Mouse (Mus musculus): ENCODE measurements around the gene Cald1. TPM values are rescaled to one million over a fixed set of nuclear protein-coding genes. Genes with fewer than 3 reads are reported as not detected.

The Cald1 gene
- polyA plus RNA-seq, 1 experiment from 2014 or later = 279 TPM

- H3K4me2 ChIP-seq (ENCODE audit: low read depth, low read length) = no peak overlapping the region
- H3K9me3 ChIP-seq (ENCODE audit: control insufficient read depth, low read length) = no peaks in the 10 kb centered on the region
- no peaks in the 10 kb centered on the region for H3K36me3 ChIP-seq (ENCODE audit: control insufficient read depth, insufficient read depth, low read length)
- H3K9ac ChIP-seq (ENCODE audit: low read length) = no peak overlapping the region
- 86% methylated on average over 4 of the region's 4 CpGs for WGBS
- no peak for ATAC-seq (ENCODE audit: low read depth)
- H3K27me3 ChIP-seq (ENCODE audit: control insufficient read depth, insufficient read depth, low read depth, low read length) = no peaks in the 10 kb centered on the region
- no peak overlapping the region for H3K27ac ChIP-seq (ENCODE audit: low read length)
- H3K4me3 ChIP-seq (ENCODE audit: low read length) = no peak overlapping the region
- H3K4me1 ChIP-seq (replicated peaks; ENCODE audit: control insufficient read depth, insufficient read depth, low read length) = no peaks in the 10 kb centered on the region
Observed at GRCm38 (mm10) chr6:34810651-34811050, 212.4 kb downstream of the Cald1 start.

DNA sequence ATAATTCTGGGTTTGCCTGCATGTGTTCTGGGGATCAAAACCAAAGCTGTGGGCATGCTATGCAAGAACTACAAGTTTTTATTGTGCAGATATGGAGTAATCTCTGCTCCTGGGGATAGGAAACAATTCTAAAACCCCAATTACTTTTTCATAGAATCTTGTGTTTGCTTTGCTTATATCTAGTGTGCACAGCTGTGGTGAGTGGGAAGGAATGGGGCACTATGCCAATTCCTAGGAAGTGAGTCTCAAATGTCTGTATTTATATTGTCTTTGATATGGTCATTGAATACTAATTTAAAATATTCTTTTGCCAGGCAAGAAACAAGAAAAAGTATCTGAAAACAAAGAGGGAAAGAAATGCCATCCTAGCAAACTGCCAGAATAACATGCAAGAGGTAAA is 226.1 kb downstream of the Cald1 start:
- Histone ChIP-seq H3K27ac (ENCODE audit: low read length) (no peak overlapping the region), H3K4me1 (replicated peaks; ENCODE audit: control insufficient read depth, insufficient read depth, low read length) (peaks cover 6% of the 10 kb centered on the region), H3K36me3 (ENCODE audit: control insufficient read depth, insufficient read depth, low read length) (no peaks in the 10 kb centered on the region), H3K9ac (ENCODE audit: low read length) (no peak overlapping the region), H3K9me3 (ENCODE audit: control insufficient read depth, low read length) (peaks cover 4% of the 10 kb centered on the region; the same call in 1 of the 2 replicates), H3K4me2 (ENCODE audit: low read depth, low read length) (no peak overlapping the region), H3K27me3 (ENCODE audit: control insufficient read depth, insufficient read depth, low read depth, low read length) (no peaks in the 10 kb centered on the region), H3K4me3 (ENCODE audit: low read length) (no peak overlapping the region)
- 0 out of 2 replicates have a peak, but pooled peaks have one; percentile 26 for ATAC-seq (ENCODE audit: low read depth)

Other genes with a start within 250 kb of the Cald1 start
- gene Akr1b8, start 244.4 kb upstream of the Cald1 start, polyA plus RNA-seq (2015; fragmentation: Nextera tagmentation; extraction: Ambion mirVana) = 7.5 and 8.2 TPM in 2 replicates
- 25.3 and 28.2 TPM in 2 replicates for gene Akr1b10, start 214.3 kb upstream of the Cald1 start, polyA plus RNA-seq (2015; fragmentation: Nextera tagmentation; extraction: Ambion mirVana)
- 0.38 TPM in 1 of 2 replicates, not detected in the other for gene Akr1b7, start 186.2 kb upstream of the Cald1 start, polyA plus RNA-seq (2015; fragmentation: Nextera tagmentation; extraction: Ambion mirVana)
- gene Bpgm, start 122.3 kb upstream of the Cald1 start, polyA plus RNA-seq (2015; fragmentation: Nextera tagmentation; extraction: Ambion mirVana) = 65.1 and 69.4 TPM in 2 replicates
- 8.1 and 10.8 TPM in 2 replicates for gene Agbl3, start 181.9 kb downstream of the Cald1 start, polyA plus RNA-seq (2015; fragmentation: Nextera tagmentation; extraction: Ambion mirVana)